Mouse (Mus musculus): ENCODE measurements at regions not wholly inside any gene's neighbourhood (a gene's known extent, or its start where the extent isn't known, plus 50 kb on each side); places are given as distances from the start of the nearest gene placed in this dataset.
A peak's percentile ranks its signal among the peaks of the same experiment; 100 is the strongest.

DNA sequence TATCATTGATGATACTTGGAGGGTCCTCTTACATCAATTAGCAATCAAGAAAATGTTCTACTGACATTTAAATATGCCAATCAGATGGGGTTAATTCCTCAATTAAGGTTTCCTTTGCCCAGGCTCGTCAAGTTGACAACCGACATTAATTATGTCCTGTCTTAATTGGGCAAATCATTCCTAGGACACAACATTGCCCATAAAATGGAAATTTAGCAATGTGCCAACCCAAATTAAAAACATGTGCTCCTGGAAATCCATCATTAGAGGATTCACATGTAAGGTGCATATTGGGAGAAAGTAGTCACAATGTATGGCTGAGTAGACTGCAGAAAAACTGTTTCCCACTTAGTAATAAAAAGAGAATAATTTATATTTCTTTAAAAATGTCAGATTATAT is 483.6 kb upstream of the B430305J03Rik start:
- intact Hi-C loops (cut with DNase I): no loop called here
- DNase-seq: no peak

DNA sequence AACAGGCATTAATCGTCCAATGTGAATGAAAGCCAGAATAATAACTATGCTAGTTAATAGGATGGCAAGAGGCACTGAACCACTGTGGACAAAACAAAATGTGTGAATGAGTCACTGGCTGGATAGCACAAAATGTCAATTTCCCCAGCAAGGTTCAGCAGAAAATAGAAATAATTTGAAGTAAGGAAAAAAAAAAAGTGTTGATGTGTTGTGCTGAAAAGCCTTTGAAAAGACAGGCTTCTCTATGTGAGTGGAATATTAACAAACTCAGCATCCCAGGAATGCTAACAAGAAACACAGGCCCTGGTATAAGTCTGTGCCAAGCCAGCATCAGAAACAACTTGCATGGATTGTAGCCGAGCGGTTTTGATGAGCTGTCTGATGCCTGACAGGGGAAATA is 481.0 kb upstream of the B430305J03Rik start:
- DNase-seq: no peak
- intact Hi-C loops (cut with DNase I): no loop called here

DNA sequence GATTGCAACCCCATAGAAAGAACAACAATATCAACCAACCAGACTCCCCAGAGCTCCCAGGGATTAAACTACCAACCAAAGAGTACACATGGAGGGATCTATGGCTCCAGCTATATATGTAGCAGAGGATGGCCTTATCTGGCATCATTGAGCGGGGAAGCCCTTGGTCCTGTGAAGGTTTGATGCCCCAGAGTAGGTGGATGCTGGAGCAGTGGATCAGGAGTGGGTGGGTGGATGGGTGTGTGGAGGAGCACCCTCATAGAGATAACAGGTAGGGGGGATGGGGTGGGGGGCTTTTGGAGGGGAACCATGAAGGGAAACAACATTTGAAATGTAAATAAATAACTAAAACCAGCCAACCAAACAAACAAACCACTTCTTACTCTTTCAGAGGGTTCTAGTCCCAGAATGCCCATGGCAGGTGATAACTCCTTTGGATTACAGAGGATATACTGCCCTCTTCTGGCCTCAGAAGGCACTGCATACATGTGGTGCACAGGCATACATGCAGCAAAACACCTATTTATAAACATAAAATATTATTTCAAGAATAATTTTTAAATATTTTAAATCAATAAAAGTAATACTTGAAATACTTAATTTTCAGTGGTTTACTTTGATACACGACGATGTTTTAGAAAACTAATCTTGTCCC is 473.7 kb upstream of the B430305J03Rik start:
- intact Hi-C loops (cut with DNase I): no loop called here

DNA sequence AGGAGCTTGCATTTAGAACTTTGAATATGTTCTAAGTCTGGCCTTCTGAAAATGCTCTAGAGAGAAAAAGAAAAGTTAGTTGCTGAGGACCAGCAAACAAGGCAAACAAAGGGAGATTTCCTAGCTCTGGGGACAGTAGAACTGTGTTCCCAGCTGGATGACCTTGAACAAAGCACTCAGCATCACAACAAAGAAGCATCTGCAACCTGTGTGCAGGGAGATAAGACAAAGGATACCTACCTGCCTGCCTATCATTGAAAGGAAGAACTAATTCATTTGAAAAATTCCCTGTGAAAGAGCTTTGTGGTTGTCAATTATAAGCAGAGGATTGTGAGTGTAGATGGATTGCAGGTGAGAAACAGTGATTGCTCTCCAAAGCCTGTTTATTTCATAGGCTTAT is 451.1 kb upstream of the B430305J03Rik start:
- intact Hi-C loops (cut with DNase I): no loop called here
- DNase-seq: no peak

More for the DNA sequence above, 473.7 kb upstream of the B430305J03Rik start:
- peak in 1 of 2 experiments; percentile 16 for DNase-seq

DNA sequence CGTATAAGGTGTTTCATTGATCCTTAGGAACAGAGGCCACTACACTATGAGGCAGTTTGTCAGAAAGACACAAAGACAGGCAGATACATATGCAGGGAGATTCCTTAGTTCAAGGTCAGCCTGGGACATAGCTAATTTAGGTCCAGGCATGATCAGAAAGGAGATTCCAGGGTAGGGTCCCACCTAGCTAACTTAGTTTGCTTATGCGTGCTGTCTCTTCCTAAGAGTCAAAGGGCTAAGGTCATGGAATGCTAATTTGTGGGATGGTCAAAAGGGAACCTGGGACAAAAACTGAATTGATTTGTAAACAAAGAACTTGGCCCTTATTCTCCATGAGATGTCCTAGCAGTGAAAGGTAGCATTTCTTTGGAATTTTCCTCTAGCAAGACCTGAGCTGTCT is 430.3 kb upstream of the B430305J03Rik start:
- DNase-seq: no peak
- intact Hi-C loops (cut with DNase I): no loop called here

DNA sequence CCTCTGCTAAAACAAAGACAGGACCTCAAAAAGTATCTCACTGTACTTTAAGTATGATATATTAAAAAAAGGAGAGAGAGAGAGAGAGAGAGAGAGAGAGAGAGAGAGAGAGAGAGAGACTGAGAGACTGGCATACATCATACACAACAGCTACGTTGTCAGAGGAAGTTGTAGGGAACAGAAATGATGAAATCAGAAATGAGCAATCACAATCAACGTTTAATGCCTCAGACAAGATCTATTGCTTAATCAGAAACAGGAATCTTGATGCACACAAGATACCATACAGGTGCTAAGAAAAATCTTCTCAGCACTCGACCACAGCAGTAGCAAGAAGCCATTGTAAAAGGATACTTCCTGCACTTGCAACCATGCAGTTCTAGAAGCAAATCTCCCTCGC is 424.9 kb upstream of the B430305J03Rik start:
- intact Hi-C loops (cut with DNase I): no loop called here
- no peak for DNase-seq

Measured in heart, postnatal 36 days (tissue).